Mouse (Mus musculus) neural tube, embryonic 11.5 days (tissue): Measurements from ENCODE around the gene Tmem206. TPM values are rescaled to one million over a fixed set of nuclear protein-coding genes. Genes with fewer than 3 reads are reported as not detected.

Source experiments
- ATAC-seq: fragments of 200-750 bp; cut with Nextera tagmentation; 2 replicates; pipeline ENCODE4 v1.8.0; 2017; ENCODE audit warnings: moderate number of reproducible peaks, mild to moderate bottlenecking, moderate TSS enrichment, moderate library complexity; ENCODE audit not compliant: insufficient read depth, low FRiP score, low TSS enrichment
- DNase-seq: peaks from one replicate; pipeline ENCODE4 v3.0.0-alpha.2; 2015; ENCODE audit warnings: low spot score
- H3K27ac ChIP-seq: fragments of 300-500 bp; sonication (generic); 2 replicates; pipeline ENCODE4 v1.5.1; 2014; ENCODE audit warnings: low read depth, mild to moderate bottlenecking, low read length
- H3K27me3 ChIP-seq: fragments of 300-500 bp; sonication (generic); 2 replicates; pipeline ENCODE4 v1.6.1; 2014; ENCODE audit warnings: mild to moderate bottlenecking, low read length, mixed read lengths; ENCODE audit not compliant: control insufficient read depth, insufficient read depth
- H3K36me3 ChIP-seq: fragments of 300-500 bp; sonication (generic); 2 replicates; pipeline ENCODE4 v1.6.1; 2014; ENCODE audit warnings: mild to moderate bottlenecking, low read length, moderate library complexity, mixed read lengths; ENCODE audit not compliant: control insufficient read depth, insufficient read depth
- H3K4me1 ChIP-seq: fragments of 300-500 bp; sonication (generic); 2 replicates; pipeline ENCODE4 v1.6.1; 2014; ENCODE audit warnings: low read length, mixed read lengths; ENCODE audit not compliant: control insufficient read depth, insufficient read depth
- H3K4me2 ChIP-seq: fragments of 300-500 bp; sonication (generic); 2 replicates; pipeline ENCODE4 v1.6.1; 2014; ENCODE audit warnings: low read depth, mild to moderate bottlenecking, moderate library complexity
- H3K4me3 ChIP-seq: fragments of 300-500 bp; sonication (generic); 2 replicates; pipeline ENCODE4 v1.5.1; 2014; ENCODE audit warnings: low read depth, low read length
- H3K9ac ChIP-seq: fragments of 300-500 bp; sonication (generic); 2 replicates; pipeline ENCODE4 v1.6.1; 2014; ENCODE audit warnings: mild to moderate bottlenecking, low read length
- H3K9me3 ChIP-seq: fragments of 300-500 bp; sonication (generic); 2 replicates; pipeline ENCODE4 v1.6.1; 2016; ENCODE audit warnings: low read length; ENCODE audit not compliant: control insufficient read depth
- WGBS: fragments of 180-500 bp; shearing (Covaris S2); extraction: QIAGEN DNeasy Blood & Tissue Kit; methylation state at CpG from one replicate; pipeline ENCODE4 v1.1.7; 2014; 5-methylcytosine and 5-hydroxymethylcytosine counted together
- polyA plus RNA-seq: library from polyadenylated mRNA; unstranded; fragments of >200 nt; fragmentation: Nextera tagmentation; extraction: Ambion mirVana; gene quantifications from 2 replicates; pipeline ENCODE4 v1.2.1, GENCODE M21; 2014

Gene Tmem206
- polyA plus RNA-seq, 1 experiment from 2014 or later, result 38.5 TPM

GRCm38 (mm10) chr1:191303736-191304135 is 22.0 kb upstream of the Tmem206 start:
- H3K9ac ChIP-seq, result no peak overlapping the region
- no peaks in the 10 kb centered on the region for H3K27me3 ChIP-seq
- H3K36me3 ChIP-seq, result no peaks in the 10 kb centered on the region
- H3K9me3 ChIP-seq, result no peaks in the 10 kb centered on the region
- ATAC-seq (no peak), DNase-seq (no peak)
- no peak overlapping the region for H3K4me2 ChIP-seq
- no peaks in the 10 kb centered on the region for H3K4me1 ChIP-seq
- no peak overlapping the region for H3K4me3 ChIP-seq
- WGBS, result 78% methylated on average over 3 of the region's 3 CpGs
- H3K27ac ChIP-seq, result no peak overlapping the region

GRCm38 (mm10) chr1:191304216-191304615 is 21.5 kb upstream of the Tmem206 start:
- H3K27ac ChIP-seq, result no peak overlapping the region
- WGBS, result 65% methylated on average over 6 of the region's 6 CpGs
- no peak overlapping the region for H3K4me2 ChIP-seq
- no peaks in the 10 kb centered on the region for H3K4me1 ChIP-seq
- H3K36me3 ChIP-seq, result no peaks in the 10 kb centered on the region
- DNase-seq, result no peak
- no peak overlapping the region for H3K9ac ChIP-seq
- no peaks in the 10 kb centered on the region for H3K27me3 ChIP-seq
- H3K4me3 ChIP-seq, result no peak overlapping the region
- ATAC-seq, result no peak
- no peaks in the 10 kb centered on the region for H3K9me3 ChIP-seq

- no peak overlapping the region for H3K9ac ChIP-seq
- DNase-seq (peak; percentile 34), ATAC-seq (no peak)
- no peaks in the 10 kb centered on the region for H3K9me3 ChIP-seq
- no peak overlapping the region for H3K4me3 ChIP-seq
- H3K4me1 ChIP-seq, result no peaks in the 10 kb centered on the region
- no peaks in the 10 kb centered on the region for H3K27me3 ChIP-seq
- 72% methylated on average over 7 of the region's 7 CpGs for WGBS
- H3K4me2 ChIP-seq, result no peak overlapping the region
- H3K27ac ChIP-seq, result no peak overlapping the region
- no peaks in the 10 kb centered on the region for H3K36me3 ChIP-seq
Measured at GRCm38 (mm10) chr1:191305610-191306009, 20.1 kb upstream of the Tmem206 start.

- DNase-seq (no peak), ATAC-seq (no peak)
- WGBS, result 92% methylated on average over 9 of the region's 9 CpGs
Measured at GRCm38 (mm10) chr1:191306316-191306715, 19.4 kb upstream of the Tmem206 start.

GRCm38 (mm10) chr1:191307766-191308455 is 17.8 kb upstream of the Tmem206 start:
- 84% methylated on average over 9 of the region's 9 CpGs for WGBS
- no peaks in the 10 kb centered on the region for H3K9me3 ChIP-seq
- H3K27me3 ChIP-seq, result no peaks in the 10 kb centered on the region
- 0 out of 2 replicates have a peak, but pooled peaks cover 4% of the 10 kb centered on the region for H3K4me1 ChIP-seq
- ATAC-seq (no peak), DNase-seq (no peak)
- H3K9ac ChIP-seq, result no peak overlapping the region
- H3K4me3 ChIP-seq, result no peak overlapping the region
- no peaks in the 10 kb centered on the region for H3K36me3 ChIP-seq
- H3K4me2 ChIP-seq, result no peak overlapping the region
- no peak overlapping the region for H3K27ac ChIP-seq

More at GRCm38 (mm10) chr1:191306316-191306715, 19.4 kb upstream of the Tmem206 start:
- Histone ChIP-seq H3K27ac (no peak overlapping the region), H3K27me3 (no peaks in the 10 kb centered on the region), H3K9ac (no peak overlapping the region), H3K4me1 (no peaks in the 10 kb centered on the region), H3K36me3 (no peaks in the 10 kb centered on the region), H3K4me2 (no peak overlapping the region), H3K9me3 (no peaks in the 10 kb centered on the region), H3K4me3 (no peak overlapping the region)

GRCm38 (mm10) chr1:191311296-191311898 is 14.3 kb upstream of the Tmem206 start:
- no peak for DNase-seq
- H3K9ac ChIP-seq, result no peak overlapping the region
- H3K36me3 ChIP-seq, result no peaks in the 10 kb centered on the region
- no peaks in the 10 kb centered on the region for H3K9me3 ChIP-seq
- no peaks in the 10 kb centered on the region for H3K27me3 ChIP-seq
- no peak overlapping the region for H3K4me2 ChIP-seq
- no peak overlapping the region for H3K27ac ChIP-seq
- H3K4me1 ChIP-seq, result 0 out of 2 replicates have a peak, but pooled peaks cover 4% of the 10 kb centered on the region
- WGBS, result 77% methylated on average over 4 of the region's 4 CpGs
- H3K4me3 ChIP-seq, result no peak overlapping the region
- ATAC-seq, result no peak

GRCm38 (mm10) chr1:191312513-191312941 is 13.2 kb upstream of the Tmem206 start:
- H3K27me3 ChIP-seq, result no peaks in the 10 kb centered on the region
- under 1% methylated on average over 14 of the region's 14 CpGs for WGBS
- H3K9ac ChIP-seq, result peak overlapping the region; percentile 69
- no peaks in the 10 kb centered on the region for H3K9me3 ChIP-seq
- peak; percentile 67 for ATAC-seq
- H3K4me1 ChIP-seq, result peaks cover 4% of the 10 kb centered on the region; the same call in 1 of the 2 replicates
- peak overlapping the region; percentile 43 for H3K4me2 ChIP-seq
- no peak overlapping the region for H3K27ac ChIP-seq
- peak overlapping the region; percentile 44 for H3K4me3 ChIP-seq
- H3K36me3 ChIP-seq, result no peaks in the 10 kb centered on the region
- peak; percentile 84 for DNase-seq

GRCm38 (mm10) chr1:191313158-191313557 is 12.6 kb upstream of the Tmem206 start:
- peak overlapping the region; percentile 43 for H3K4me2 ChIP-seq
- H3K36me3 ChIP-seq, result no peaks in the 10 kb centered on the region
- WGBS, result 71% methylated on average over 6 of the region's 6 CpGs
- no peak for DNase-seq
- H3K27ac ChIP-seq, result no peak overlapping the region
- H3K4me3 ChIP-seq, result peak overlapping the region; percentile 44; the same call in 1 of the 2 replicates
- H3K9ac ChIP-seq, result no peak overlapping the region
- H3K27me3 ChIP-seq, result no peaks in the 10 kb centered on the region
- peaks cover 4% of the 10 kb centered on the region; the same call in 1 of the 2 replicates for H3K4me1 ChIP-seq
- no peaks in the 10 kb centered on the region for H3K9me3 ChIP-seq
- no peak for ATAC-seq

GRCm38 (mm10) chr1:191313926-191314325 is 11.8 kb upstream of the Tmem206 start:
- Histone ChIP-seq H3K27ac (no peak overlapping the region), H3K4me1 (peaks cover 4% of the 10 kb centered on the region; the same call in 1 of the 2 replicates), H3K9me3 (no peaks in the 10 kb centered on the region), H3K4me3 (no peak overlapping the region), H3K27me3 (no peaks in the 10 kb centered on the region), H3K4me2 (no peak overlapping the region), H3K36me3 (no peaks in the 10 kb centered on the region), H3K9ac (no peak overlapping the region)
- ATAC-seq, result no peak
- no peak for DNase-seq
- WGBS, result 73% methylated on average over 4 of the region's 4 CpGs
